Mouse (Mus musculus): ENCODE results near the gene Il17re.

Il17re gene

GRCm38 (mm10) chr6:113457952-113458534 is at the start of gene Il17re:
Il17re (plus strand) TSS chr6:113458484.
- no peak for DNase-seq

GRCm38 (mm10) chr6:113410001-113410400 is 48.3 kb upstream of the Il17re start:
- no peak for DNase-seq

- no peak for DNase-seq
Observed at GRCm38 (mm10) chr6:113416416-113416815, 41.9 kb upstream of the Il17re start.

- DNase-seq, result no peak
Observed at GRCm38 (mm10) chr6:113418441-113419198, 39.7 kb upstream of the Il17re start.

- peak; percentile 96 for DNase-seq
Observed at GRCm38 (mm10) chr6:113419199-113419587, 39.1 kb upstream of the Il17re start, which contains the start of gene Rpusd3. Rpusd3 (minus strand) TSS chr6:113419340.

- DNase-seq, result no peak
Observed at GRCm38 (mm10) chr6:113423000-113423399, 35.3 kb upstream of the Il17re start.

GRCm38 (mm10) chr6:113424187-113424586 is 34.1 kb upstream of the Il17re start:
- DNase-seq, result no peak

- no peak for DNase-seq
Observed at GRCm38 (mm10) chr6:113426696-113427095, 31.6 kb upstream of the Il17re start.

- no peak for DNase-seq
Observed at GRCm38 (mm10) chr6:113427397-113427796, 30.9 kb upstream of the Il17re start.

GRCm38 (mm10) chr6:113428006-113428405 is 30.3 kb upstream of the Il17re start:
- no peak for DNase-seq

- DNase-seq, result no peak
Observed at GRCm38 (mm10) chr6:113429965-113430364, 28.3 kb upstream of the Il17re start.

- no peak for DNase-seq
Observed at GRCm38 (mm10) chr6:113430846-113431245, 27.4 kb upstream of the Il17re start.

- DNase-seq, result no peak
Observed at GRCm38 (mm10) chr6:113431801-113432200, 26.5 kb upstream of the Il17re start.

- no peak for DNase-seq
Observed at GRCm38 (mm10) chr6:113433661-113434060, 24.6 kb upstream of the Il17re start.

GRCm38 (mm10) chr6:113434691-113435090 is 23.6 kb upstream of the Il17re start:
- DNase-seq, result no peak

GRCm38 (mm10) chr6:113435664-113436205 is 22.5 kb upstream of the Il17re start, which contains the start of gene Cidec:
Cidec (minus strand) TSS chr6:113435760.
- no peak for DNase-seq

GRCm38 (mm10) chr6:113437135-113437534 is 21.1 kb upstream of the Il17re start:
- no peak for DNase-seq

GRCm38 (mm10) chr6:113438721-113439430 is 19.4 kb upstream of the Il17re start:
- no peak for DNase-seq

- no peak for DNase-seq
Observed at GRCm38 (mm10) chr6:113440686-113441085, 17.6 kb upstream of the Il17re start.

GRCm38 (mm10) chr6:113441147-113441680 is 17.1 kb upstream of the Il17re start:
- DNase-seq, result peak; percentile 71

GRCm38 (mm10) chr6:113442087-113442441 is 16.2 kb upstream of the Il17re start:
- no peak for DNase-seq

GRCm38 (mm10) chr6:113442442-113443090 is 15.7 kb upstream of the Il17re start, which contains the start of gene Jagn1:
Jagn1 (plus strand) TSS chr6:113442569.
- peak; percentile 89 for DNase-seq

- no peak for DNase-seq
Observed at GRCm38 (mm10) chr6:113443091-113443490, 15.2 kb upstream of the Il17re start.
